Mouse (Mus musculus): ENCODE data around the gene Safb2.

Gene Safb2

GRCm38 (mm10) chr17:56554122-56554551 lies 30.2 kb downstream of the Safb2 start, which contains the start of gene Gm20219:
Gene Gm20219 (minus strand): TSS chr17:56554387.
- peak; percentile 54 for DNase-seq

DNA sequence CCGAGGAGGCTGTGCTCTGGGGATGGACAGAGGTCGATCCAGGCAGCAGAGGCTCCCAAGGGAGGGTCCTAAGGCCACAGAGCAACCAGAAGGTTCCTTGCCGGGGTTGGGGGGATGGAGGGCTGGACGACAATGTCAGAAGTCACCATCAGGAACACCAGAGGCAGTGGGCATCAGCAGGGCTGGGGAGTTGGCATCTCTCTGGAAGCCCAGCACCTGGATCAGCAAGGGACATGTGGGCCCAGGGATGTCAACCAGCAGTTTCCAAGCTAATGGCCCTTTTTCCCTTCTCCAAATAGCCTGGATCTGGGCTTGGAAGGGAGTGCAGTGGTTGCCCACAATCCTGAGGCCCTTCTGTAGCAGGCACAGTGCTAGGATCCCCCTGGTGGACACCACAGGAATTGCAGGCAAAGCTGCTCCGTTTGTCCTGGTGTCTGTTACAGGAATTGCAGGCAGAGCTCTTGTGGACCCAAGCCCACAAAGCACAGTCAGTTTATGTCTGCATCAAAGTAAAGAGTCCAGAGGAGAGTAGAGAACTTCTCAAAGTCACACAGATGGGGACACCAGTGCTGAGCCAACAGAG lies 31.5 kb downstream of the Safb2 start:
- peak; percentile 70 for DNase-seq

DNA sequence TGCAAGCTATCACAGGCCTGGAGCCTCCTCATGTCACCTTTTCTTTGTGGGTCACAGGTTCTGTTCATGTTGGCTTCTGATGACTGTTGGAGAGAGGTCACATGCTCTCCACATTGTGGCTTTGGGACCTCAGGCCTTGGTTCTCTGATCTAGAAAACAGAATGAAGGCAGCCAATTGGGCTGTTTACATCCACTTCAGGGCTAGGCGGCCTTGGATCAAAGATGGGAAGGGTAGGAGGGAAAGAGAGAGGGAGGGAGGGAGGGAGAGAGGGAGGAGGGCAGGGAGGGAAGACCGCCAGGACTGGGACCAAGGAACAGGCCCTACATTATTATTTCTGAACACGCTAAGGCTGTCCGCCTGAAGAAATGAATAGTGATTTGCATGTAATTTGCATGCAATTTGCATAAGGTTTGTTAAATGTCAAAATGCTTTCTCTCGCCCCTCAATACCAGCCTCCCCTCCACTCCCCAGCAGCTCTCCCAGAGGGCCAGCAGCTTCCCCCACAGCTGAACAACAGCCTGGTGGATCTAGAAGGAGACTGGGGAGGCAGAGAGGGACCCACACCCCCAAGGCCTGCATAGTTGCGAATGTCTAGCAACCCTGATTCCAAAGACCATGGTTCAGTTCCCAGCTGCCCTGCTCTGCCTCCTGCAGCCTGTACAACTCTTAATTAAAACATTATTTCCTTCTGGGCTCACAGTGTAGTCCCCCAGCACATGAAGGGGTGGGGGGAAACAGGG lies 32.4 kb downstream of the Safb2 start:
- no peak for DNase-seq

DNA sequence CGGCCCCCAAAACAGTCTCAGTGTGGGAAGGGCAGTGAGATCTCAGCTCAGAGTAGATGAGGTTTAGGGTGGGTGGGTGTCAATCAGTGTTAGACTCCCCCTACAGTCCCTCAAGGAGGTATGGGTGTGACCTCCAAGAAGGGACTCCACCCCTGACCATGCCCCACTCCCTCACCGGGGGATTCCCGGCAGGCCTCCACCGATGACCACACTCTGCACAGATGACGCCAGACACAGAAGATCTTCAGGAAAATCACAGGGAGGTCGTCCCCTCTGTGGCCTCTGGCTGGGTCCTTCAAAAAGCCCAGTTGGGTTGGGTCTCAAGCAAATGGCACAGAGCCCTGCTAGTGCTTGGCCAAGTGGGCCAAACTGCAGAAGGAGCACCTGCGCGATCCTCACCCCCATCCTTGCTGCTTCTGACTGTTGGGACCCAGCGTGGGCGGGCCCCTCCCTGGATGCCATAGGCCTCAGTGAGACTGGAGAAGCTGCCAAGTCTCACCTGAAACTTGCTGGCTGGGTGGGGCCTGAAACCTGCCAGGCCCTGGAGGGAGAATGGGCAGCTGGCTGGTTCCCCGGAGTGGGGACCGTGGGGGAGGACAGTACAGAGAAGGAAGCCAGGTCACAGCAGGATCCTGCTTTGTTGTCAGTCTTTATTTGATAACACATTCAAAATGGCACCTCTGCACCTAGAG lies 33.5 kb downstream of the Safb2 start:
- DNase-seq, result peak; percentile 6

- DNase-seq, result no peak
Measured at GRCm38 (mm10) chr17:56548605-56549105, 35.7 kb downstream of the Safb2 start.

- DNase-seq, result peak; percentile 5
Measured at GRCm38 (mm10) chr17:56547846-56548604, 36.4 kb downstream of the Safb2 start.

GRCm38 (mm10) chr17:56547116-56547845 lies 37.1 kb downstream of the Safb2 start:
- peak; percentile 5 for DNase-seq

DNA sequence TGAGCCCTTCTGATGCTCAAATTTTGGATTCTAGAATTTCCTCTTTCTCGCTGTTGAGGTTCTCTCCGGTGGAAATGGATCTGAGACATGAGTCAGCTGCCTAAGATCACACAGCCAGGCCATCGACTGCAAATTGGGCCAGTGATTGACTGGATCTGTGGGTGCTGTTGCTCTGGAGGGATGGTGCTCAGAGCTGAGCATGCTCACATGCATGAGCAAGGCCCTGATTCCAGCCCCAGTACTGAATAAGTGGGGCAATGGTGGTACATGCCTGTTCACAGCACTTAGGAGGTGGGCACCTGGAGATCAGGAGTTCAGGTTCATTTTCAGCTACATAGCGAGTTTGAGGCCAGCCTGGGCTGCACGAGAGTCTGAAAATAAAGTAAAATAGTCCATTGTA lies 37.8 kb downstream of the Safb2 start:
- DNase-seq, result no peak

GRCm38 (mm10) chr17:56545945-56546344 lies 38.4 kb downstream of the Safb2 start:
- DNase-seq, result no peak

- DNase-seq, result peak; percentile 3
Measured at GRCm38 (mm10) chr17:56544699-56545387, 39.5 kb downstream of the Safb2 start.

DNA sequence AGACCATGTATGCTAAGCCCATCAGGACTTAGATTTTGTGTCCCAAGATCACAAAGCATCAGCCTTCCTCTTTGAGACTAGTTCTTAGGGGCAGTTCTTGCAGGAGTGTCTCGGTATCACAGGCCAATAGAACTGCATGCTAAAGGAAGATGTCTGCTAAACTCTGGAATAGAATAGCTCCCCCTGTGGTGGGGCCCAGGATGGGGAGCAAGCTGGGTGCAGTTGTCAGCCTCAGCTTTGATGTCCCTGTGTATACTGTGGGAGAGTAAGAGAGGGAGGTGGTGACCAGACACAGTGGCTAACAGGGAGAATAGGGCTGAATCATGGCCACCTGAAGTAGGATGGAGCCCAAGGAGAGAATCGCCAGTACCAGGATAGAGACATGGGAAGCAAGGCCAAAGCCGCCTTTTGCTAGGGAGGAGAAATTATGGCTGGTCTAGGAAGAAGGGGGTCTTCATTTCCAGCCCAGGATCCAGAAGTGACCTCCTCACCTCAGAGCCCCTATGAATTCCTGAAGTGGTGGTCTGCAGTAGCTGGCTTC lies 40.6 kb downstream of the Safb2 start:
- DNase-seq, result peak; percentile 5

- no peak for DNase-seq
Measured at GRCm38 (mm10) chr17:56542736-56543135, 41.6 kb downstream of the Safb2 start.

DNA sequence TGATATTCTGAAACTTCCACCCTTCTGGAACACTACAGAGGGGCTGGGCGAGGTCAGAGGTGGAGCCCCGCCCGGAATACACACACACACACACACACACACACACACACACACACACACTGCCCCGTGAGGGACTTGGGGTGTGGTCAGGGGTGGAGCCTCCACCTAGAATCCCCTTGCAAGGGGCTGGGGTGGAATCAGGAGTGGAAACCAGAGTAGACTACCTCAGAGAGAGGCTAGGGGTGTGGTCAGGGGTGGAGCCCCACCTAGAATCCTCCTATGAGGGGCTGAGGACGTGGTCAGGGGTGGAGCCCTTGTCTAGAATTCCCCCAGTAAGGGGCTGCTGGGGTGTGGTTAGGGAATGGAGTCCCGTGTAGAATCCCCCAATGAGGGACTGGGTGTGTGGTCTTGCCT lies 43.8 kb downstream of the Safb2 start:
- peak; percentile 4 for DNase-seq

DNA sequence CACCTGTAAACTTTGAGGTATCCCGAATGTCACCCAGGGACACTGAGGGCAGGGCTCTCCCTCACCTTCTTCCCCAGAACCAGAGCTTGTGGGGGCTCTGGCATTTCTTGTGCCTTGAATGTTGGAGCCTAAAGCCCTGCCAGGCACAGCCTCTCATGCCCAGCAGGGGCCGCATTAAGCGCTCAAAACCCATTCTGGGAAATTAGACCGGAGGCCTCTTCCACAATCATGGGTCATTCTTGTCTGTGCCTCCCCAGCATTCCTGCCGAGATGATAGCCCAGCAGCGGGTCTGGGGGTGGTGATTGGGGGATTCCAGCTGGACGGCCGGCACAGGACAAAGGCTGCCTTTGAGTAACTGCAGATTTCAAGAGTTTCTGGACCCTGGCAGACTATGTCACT lies 46.5 kb downstream of the Safb2 start:
- no peak for DNase-seq

- DNase-seq, result no peak
Measured at GRCm38 (mm10) chr17:56536874-56537273, 47.5 kb downstream of the Safb2 start.

DNA sequence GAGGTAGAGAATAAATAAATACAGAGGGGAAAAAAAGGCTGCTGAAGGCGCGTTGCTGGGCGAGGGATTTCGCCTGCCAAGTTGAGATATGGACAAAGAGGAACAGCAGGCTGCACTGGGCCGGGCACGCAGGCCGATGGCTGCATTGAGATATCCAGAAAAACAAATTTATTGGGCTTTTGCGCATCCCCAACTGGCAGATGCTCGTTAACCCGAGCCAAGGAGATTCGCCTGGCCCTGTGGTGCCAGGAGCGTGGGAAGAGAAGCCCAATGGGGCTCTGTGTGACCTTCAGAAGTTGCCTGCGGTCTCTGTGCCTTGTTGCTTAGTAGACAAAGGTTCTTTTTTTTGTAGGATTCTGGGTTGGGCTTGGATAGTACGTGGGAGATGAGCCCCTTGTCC lies 48.2 kb downstream of the Safb2 start:
- DNase-seq, result no peak

GRCm38 (mm10) chr17:56524943-56525342 lies 59.4 kb downstream of the Safb2 start:
- no peak for DNase-seq

DNA sequence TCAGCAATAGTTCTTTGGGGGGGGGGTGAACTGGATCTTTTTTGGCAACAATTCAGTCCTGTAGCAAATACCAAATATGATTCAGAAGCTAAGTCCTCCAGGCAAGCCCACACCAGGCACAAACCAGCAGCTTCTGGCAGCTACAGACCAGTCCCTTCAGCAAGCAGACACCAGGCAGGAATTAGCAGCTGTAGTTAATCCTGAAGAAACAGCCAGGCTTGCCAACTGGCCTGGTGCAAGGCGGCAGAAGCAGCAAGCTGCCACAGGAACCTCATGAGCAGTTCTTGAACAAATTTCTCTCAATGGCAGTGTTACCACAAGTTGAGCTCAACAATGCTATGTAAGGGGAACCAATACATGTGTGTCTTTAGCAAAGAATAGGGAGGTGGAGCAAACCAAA lies 61.6 kb downstream of the Safb2 start:
- DNase-seq, result no peak

DNA sequence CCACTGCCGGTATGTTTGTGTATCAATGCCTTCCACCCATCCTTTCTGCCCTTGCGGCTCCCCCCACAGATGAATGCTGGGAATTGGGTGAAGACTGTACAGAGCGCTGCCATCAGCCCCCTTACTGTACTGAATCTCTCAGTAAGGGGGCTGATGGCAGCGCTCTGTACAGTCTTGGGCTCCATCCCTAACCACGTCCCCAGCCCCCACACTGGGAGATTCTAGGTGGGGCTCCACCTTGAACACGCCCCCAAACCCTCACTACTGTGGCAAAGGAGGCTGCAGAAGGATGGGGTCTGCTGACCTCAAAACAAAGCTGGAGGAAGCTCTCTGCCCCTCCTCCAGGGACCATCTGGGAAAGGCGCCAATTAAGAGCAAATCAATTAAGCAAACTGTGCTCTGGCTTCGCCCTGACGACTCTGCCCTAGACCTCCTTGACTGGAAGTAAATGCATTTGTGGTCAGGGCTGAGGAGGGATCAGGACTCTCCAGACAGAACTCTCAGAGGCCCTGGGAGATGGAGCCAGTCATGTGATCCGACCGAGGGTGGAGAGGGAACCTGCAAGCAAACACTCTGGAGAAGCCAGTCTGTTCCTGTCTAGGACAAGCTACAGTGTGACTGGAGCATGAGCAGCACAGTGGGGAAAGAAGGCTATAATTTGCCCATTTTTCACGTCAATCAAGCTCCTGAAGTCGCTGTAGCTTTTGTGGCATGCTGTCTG lies 68.5 kb downstream of the Safb2 start:
- peak; percentile 61 for DNase-seq

DNA sequence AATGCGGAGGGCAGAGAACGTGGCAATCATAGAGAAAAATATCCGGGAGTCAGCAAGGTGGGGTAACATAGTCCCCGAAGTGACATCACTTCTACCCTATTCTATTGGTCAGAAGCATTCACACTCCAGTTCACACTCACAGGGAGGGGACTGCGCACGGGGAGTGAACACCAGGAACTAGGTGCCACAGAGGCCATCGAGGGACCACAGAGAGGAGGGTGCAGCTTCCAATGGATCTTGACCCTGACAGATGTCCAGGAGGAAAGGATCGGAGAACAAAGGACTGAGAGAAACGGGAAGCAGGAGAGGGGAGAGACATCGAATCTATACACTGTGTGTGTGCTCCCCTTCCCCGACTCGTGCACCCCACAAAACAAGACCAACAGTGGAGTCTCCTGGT lies 69.5 kb downstream of the Safb2 start:
- no peak for DNase-seq

DNA sequence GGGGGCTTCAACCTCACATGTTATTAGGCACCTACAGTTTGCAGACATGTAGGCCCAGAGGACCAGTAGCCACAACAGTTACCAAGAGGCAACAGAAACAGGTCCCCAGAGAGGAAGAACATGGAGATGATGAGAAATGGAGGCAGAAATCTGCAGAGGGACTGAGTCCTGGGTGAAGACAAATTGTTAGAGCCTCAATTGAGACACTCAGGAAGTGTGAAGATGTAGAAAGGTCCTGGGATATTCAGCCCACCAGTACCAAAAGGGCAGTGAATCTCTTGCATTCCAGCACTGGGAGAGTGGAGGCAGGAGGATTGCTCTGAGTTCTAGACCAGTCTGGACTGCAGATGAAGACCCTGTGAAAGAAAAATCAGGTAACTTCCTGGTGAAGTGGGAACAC lies 70.1 kb downstream of the Safb2 start:
- no peak for DNase-seq
